Mouse (Mus musculus) G1E (cell line): Measurements from ENCODE around the gene Slc25a22. TPM values are rescaled to one million over a fixed set of nuclear protein-coding genes. Genes with fewer than 3 reads are reported as not detected.
A peak's percentile ranks its signal among the peaks of the same experiment; 100 is the strongest.

Experiments used
- ATAC-seq: 2 replicates; pipeline ENCODE4 v1.8.0; 2016; ENCODE audit warnings: mild to moderate bottlenecking; ENCODE audit not compliant: insufficient number of reproducible peaks, poor library complexity, low FRiP score, severe bottlenecking; ENCODE audit errors: extremely low read depth
- DNase-seq: peaks from one replicate; pipeline ENCODE4 v3.0.0; 2012; ENCODE audit warnings: low spot score
- H3K27me3 ChIP-seq: 2 replicates; pipeline ENCODE4 v1.6.1; 2012; ENCODE audit warnings: mild to moderate bottlenecking, low read length, inconsistent platforms; ENCODE audit not compliant: insufficient read depth
- H3K36me3 ChIP-seq: replicated peaks from 2 replicates; pipeline ENCODE3; 2012; ENCODE audit warnings: mild to moderate bottlenecking, inconsistent platforms
- H3K4me1 ChIP-seq: 2 replicates; pipeline ENCODE4 v1.6.1; 2012; ENCODE audit warnings: low read depth, low read length, inconsistent platforms, mixed read lengths; ENCODE audit not compliant: insufficient read depth
- H3K4me3 ChIP-seq: 2 replicates; pipeline ENCODE4 v1.5.1; 2012; ENCODE audit warnings: low read depth, mild to moderate bottlenecking, inconsistent platforms, low read length, moderate library complexity, mixed read lengths
- H3K9me3 ChIP-seq: replicated peaks from 2 replicates; pipeline ENCODE4 v1.6.1; 2012; ENCODE audit warnings: inconsistent platforms
- CTCF ChIP-seq: IDR thresholded peaks from 2 replicates; pipeline ENCODE4 v1.5.1; 2012; ENCODE audit warnings: low read depth, low read length, inconsistent platforms, mixed read lengths
- GATA1 ChIP-seq: IDR thresholded peaks from 2 replicates; pipeline ENCODE4 v1.6.1; 2012; ENCODE audit warnings: borderline replicate concordance, low read length, inconsistent platforms, mixed read lengths
- GATA2 ChIP-seq: IDR thresholded peaks from 2 replicates; pipeline ENCODE4 v1.6.1; 2012; ENCODE audit warnings: low read depth, low read length, inconsistent platforms, borderline replicate concordance
- POLR2AphosphoS5 ChIP-seq: IDR thresholded peaks from 2 replicates; pipeline ENCODE4 v1.6.1; 2012; ENCODE audit warnings: low read depth, low read length, inconsistent platforms; ENCODE audit not compliant: insufficient replicate concordance
- TAL1 ChIP-seq: conservative IDR thresholded peaks from 2 replicates; pipeline ENCODE4 v1.6.1; 2012; ENCODE audit warnings: low read depth, low read length, inconsistent platforms, mixed read lengths
- polyA plus RNA-seq: library from polyadenylated mRNA; stranded (reverse); fragments of >175 nt; gene quantifications from 2 replicates; pipeline ENCODE4 v1.2.3, GENCODE M21; 2012
- total RNA-seq, 2 experiments: library from RNA; stranded (forward) in 1 of 2; stranded (reverse) in 1 of 2; fragments of 200-1000 nt in 1 of 2; fragments of >200 nt in 1 of 2; fragmentation: Nextera tagmentation in 1 of 2; gene quantifications; 2 replicates each; pipeline ENCODE4 v1.2.3; 2014 to 2017

Slc25a22 gene
- total RNA-seq (2014; fragmentation: Nextera tagmentation) (16.3 and 20.8 TPM in 2 replicates), total RNA-seq (2017) (3.7 and 3.8 TPM in 2 replicates), polyA plus RNA-seq (51.8 and 54.9 TPM in 2 replicates)

- no peaks in the 10 kb centered on the region for H3K9me3 ChIP-seq
- peak; percentile 82 for DNase-seq
- no peaks in the 10 kb centered on the region; the same call in 1 of the 2 replicates for H3K27me3 ChIP-seq
- ATAC-seq: peak; percentile 41; the same call in 1 of the 2 replicates
- peak within 1 kb of the TSS; percentile 79 for H3K4me3 ChIP-seq
- peaks cover 82% of the 10 kb centered on the region for H3K36me3 ChIP-seq
- H3K4me1 ChIP-seq: peaks cover 92% of the 10 kb centered on the region
- no peak for TF ChIP-seq TAL1
- peak; percentile 28; the same call in 1 of the 2 replicates for TF ChIP-seq CTCF
- 0 out of 2 replicates have a peak, but pooled peaks have one; percentile 72 for TF ChIP-seq POLR2AphosphoS5
- no peak for TF ChIP-seq GATA1
- no peak for TF ChIP-seq GATA2
Measured at GRCm38 (mm10) chr7:141437178-141438120, at the start of gene Slc25a22. TSS of gene Slc25a22 (minus strand) at chr7:141437892.

GRCm38 (mm10) chr7:141487141-141487540, 49.4 kb upstream of the Slc25a22 start:
- H3K4me3 ChIP-seq: no peak overlapping the region
- peaks cover 95% of the 10 kb centered on the region for H3K36me3 ChIP-seq
- H3K27me3 ChIP-seq: no peaks in the 10 kb centered on the region
- peaks cover 7% of the 10 kb centered on the region for H3K4me1 ChIP-seq
- TF ChIP-seq TAL1: no peak
- TF ChIP-seq CTCF: no peak
- TF ChIP-seq GATA1: no peak
- TF ChIP-seq POLR2AphosphoS5: no peak
- TF ChIP-seq GATA2: no peak
- ATAC-seq: no peak
- no peaks in the 10 kb centered on the region for H3K9me3 ChIP-seq
- DNase-seq: no peak

GRCm38 (mm10) chr7:141486239-141486638, 48.5 kb upstream of the Slc25a22 start:
- no peak overlapping the region for H3K4me3 ChIP-seq
- H3K27me3 ChIP-seq: peaks cover 2% of the 10 kb centered on the region; the same call in 1 of the 2 replicates
- ATAC-seq (no peak), DNase-seq (no peak)
- peaks cover 95% of the 10 kb centered on the region for H3K36me3 ChIP-seq
- TF ChIP-seq POLR2AphosphoS5 (no peak), GATA1 (no peak)
- H3K9me3 ChIP-seq: 0 out of 2 replicates have a peak, but pooled peaks cover 2% of the 10 kb centered on the region
- H3K4me1 ChIP-seq: peaks cover 9% of the 10 kb centered on the region

DNA sequence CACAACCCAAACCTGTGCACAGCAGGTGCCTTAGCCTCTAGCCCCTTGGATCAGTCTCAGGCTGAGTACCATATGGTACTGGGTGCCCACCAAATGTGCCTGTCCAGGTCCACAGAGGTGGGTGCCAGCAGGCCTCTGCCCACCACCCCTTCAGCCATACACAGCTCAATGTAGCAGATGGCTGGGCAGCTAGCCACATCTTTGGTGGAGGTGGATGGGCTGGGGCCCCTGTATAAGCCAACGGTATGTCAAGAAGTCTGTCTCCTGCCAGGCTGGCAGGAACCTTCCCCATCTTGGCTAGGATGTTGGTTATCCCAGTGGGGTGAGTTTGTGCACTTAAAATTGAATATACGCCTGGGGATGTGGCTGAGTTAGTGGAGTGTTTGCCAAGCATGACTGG, 47.9 kb upstream of the Slc25a22 start:
- ATAC-seq: no peak
- Histone ChIP-seq H3K27me3 (peaks cover 2% of the 10 kb centered on the region; the same call in 1 of the 2 replicates), H3K4me3 (no peak overlapping the region), H3K9me3 (0 out of 2 replicates have a peak, but pooled peaks cover 2% of the 10 kb centered on the region), H3K4me1 (peaks cover 15% of the 10 kb centered on the region), H3K36me3 (peaks cover 95% of the 10 kb centered on the region)
- no peak for TF ChIP-seq POLR2AphosphoS5
- TF ChIP-seq CTCF: no peak
- no peak for TF ChIP-seq TAL1
- TF ChIP-seq GATA1: no peak
- no peak for TF ChIP-seq GATA2
- DNase-seq: no peak

GRCm38 (mm10) chr7:141485186-141485585, 47.5 kb upstream of the Slc25a22 start:
- no peak for TF ChIP-seq TAL1
- TF ChIP-seq GATA1: no peak
- Histone ChIP-seq H3K27me3 (peaks cover 2% of the 10 kb centered on the region; the same call in 1 of the 2 replicates), H3K36me3 (peaks cover 95% of the 10 kb centered on the region), H3K4me1 (peaks cover 19% of the 10 kb centered on the region), H3K9me3 (0 out of 2 replicates have a peak, but pooled peaks cover 2% of the 10 kb centered on the region), H3K4me3 (no peak overlapping the region)
- DNase-seq (no peak), ATAC-seq (no peak)

GRCm38 (mm10) chr7:141484186-141485120, 46.8 kb upstream of the Slc25a22 start:
- ATAC-seq (no peak), DNase-seq (no peak)
- 0 out of 2 replicates have a peak, but pooled peaks cover 2% of the 10 kb centered on the region for H3K9me3 ChIP-seq
- peaks cover 19% of the 10 kb centered on the region for H3K4me1 ChIP-seq
- no peak for TF ChIP-seq GATA2
- peaks cover 2% of the 10 kb centered on the region; the same call in 1 of the 2 replicates for H3K27me3 ChIP-seq
- peaks cover 92% of the 10 kb centered on the region for H3K36me3 ChIP-seq
- H3K4me3 ChIP-seq: no peak overlapping the region
